Mouse (Mus musculus) G1E (cell line): ENCODE data around the gene Camk1.

Experiments
- CTCF ChIP-seq: IDR thresholded peaks from 2 replicates; pipeline ENCODE4 v1.5.1; 2012; ENCODE audit warnings: low read depth, low read length, inconsistent platforms, mixed read lengths
- GATA1 ChIP-seq: IDR thresholded peaks from 2 replicates; pipeline ENCODE4 v1.6.1; 2012; ENCODE audit warnings: borderline replicate concordance, low read length, inconsistent platforms, mixed read lengths
- GATA2 ChIP-seq: IDR thresholded peaks from 2 replicates; pipeline ENCODE4 v1.6.1; 2012; ENCODE audit warnings: low read depth, low read length, inconsistent platforms, borderline replicate concordance
- POLR2AphosphoS5 ChIP-seq: IDR thresholded peaks from 2 replicates; pipeline ENCODE4 v1.6.1; 2012; ENCODE audit warnings: low read depth, low read length, inconsistent platforms; ENCODE audit not compliant: insufficient replicate concordance

- no peak for TF ChIP-seq CTCF
- TF ChIP-seq POLR2AphosphoS5 = no peak
- TF ChIP-seq GATA2 = no peak
- TF ChIP-seq GATA1 = no peak
Measured at GRCm38 (mm10) chr6:113385160-113385714, 41.5 kb upstream of the Camk1 start.
